Comparison of ENCODE assay signal across 12 mouse cellular contexts in genomic region chr3:107808013-107808750, GRCm38 (mm10). TPM values are rescaled to one million over a fixed set of nuclear protein-coding genes. Genes with fewer than 3 reads are reported as not detected.
A peak's percentile ranks its signal among the peaks of the same experiment; 100 is the strongest.
DNase-seq lines count a peak whose midpoint lies in the region; ATAC-seq and TF ChIP-seq lines count a peak whose summit lies in the region.
"Had no signal": no experiment of that assay in that cellular context is flagged by ENCODE, and none has a peak within 500 bp of the region (broad histone marks: within the 10 kb centered on the region; RNA-seq: fewer than 3 reads in every experiment).

No protein-coding gene starts in this region.

- no peak for TF ChIP-seq CTCF in left cerebral cortex, adult 2 months (IDR thresholded peaks at IDR 0.05)

- H3K4me1 ChIP-seq in forebrain, embryonic 14.5 days (ENCODE audit: control insufficient read depth, insufficient read depth, low read length): peaks cover 15% of the 10 kb centered on the region
- peaks cover 17% of the 10 kb centered on the region for H3K4me1 ChIP-seq in forebrain, embryonic 12.5 days
- H3K4me1 ChIP-seq in embryonic facial prominence, embryonic 15.5 days: peaks cover 23% of the 10 kb centered on the region

- peak; percentile 83 for DNase-seq in forebrain, embryonic 14.5 days (ENCODE audit: low spot score)
- no peak for DNase-seq in left cerebral cortex, adult 2 months (ENCODE audit: extremely low spot score in 1 of 2, low spot score in 2 of 2)
- DNase-seq in left cerebral cortex, adult 8-10 months (ENCODE audit: low spot score in 2 of 2): no peak
- DNase-seq in kidney, postnatal 14 days: peak; percentile 65
- no peak for DNase-seq in adipocyte (ENCODE audit: low spot score)
- DNase-seq in urinary bladder, adult 2 months (ENCODE audit: low spot score): no peak
- DNase-seq: adrenal gland, postnatal 14 days; cerebellum, adult 2 months; liver, embryonic 13.5 days had no signal

- H3K36me3 ChIP-seq in forebrain, embryonic 14.5 days (ENCODE audit: control insufficient read depth, insufficient read depth, low read length): no peaks in the 10 kb centered on the region
- no peaks in the 10 kb centered on the region for H3K36me3 ChIP-seq in forebrain, embryonic 12.5 days (replicated peaks)
- H3K36me3 ChIP-seq in embryonic facial prominence, embryonic 15.5 days: no peaks in the 10 kb centered on the region
- H3K36me3 ChIP-seq: hindbrain, embryonic 15.5 days; liver, embryonic 13.5 days had no signal

- ATAC-seq in forebrain, embryonic 14.5 days: peak; percentile 66
- ATAC-seq in forebrain, embryonic 12.5 days (ENCODE audit: low FRiP score): no peak
- no peak for ATAC-seq in embryonic facial prominence, embryonic 15.5 days (ENCODE audit: insufficient number of reproducible peaks, low FRiP score, low TSS enrichment, low read depth)

- H3K27ac ChIP-seq in forebrain, embryonic 14.5 days (ENCODE audit: low read depth, low read length): no peak overlapping the region
- H3K27ac ChIP-seq in forebrain, embryonic 12.5 days: no peak overlapping the region
- peak overlapping the region; percentile 51 for H3K27ac ChIP-seq in left cerebral cortex, adult 2 months
- peak overlapping the region; percentile 41; the same call in 1 of the 2 replicates for H3K27ac ChIP-seq in embryonic facial prominence, embryonic 15.5 days (replicated peaks)
- H3K27ac ChIP-seq: hindbrain, embryonic 15.5 days; liver, embryonic 13.5 days had no signal

- no peak overlapping the region for H3K9ac ChIP-seq in forebrain, embryonic 14.5 days (ENCODE audit: low read length)
- no peak overlapping the region for H3K9ac ChIP-seq in forebrain, embryonic 12.5 days
- no peak overlapping the region for H3K9ac ChIP-seq in embryonic facial prominence, embryonic 15.5 days
- H3K9ac ChIP-seq: hindbrain, embryonic 15.5 days; liver, embryonic 13.5 days had no signal

- no peaks in the 10 kb centered on the region for H3K27me3 ChIP-seq in forebrain, embryonic 14.5 days (replicated peaks; ENCODE audit: control insufficient read depth, insufficient read depth, low read length)
- H3K27me3 ChIP-seq in forebrain, embryonic 12.5 days: no peaks in the 10 kb centered on the region
- no peaks in the 10 kb centered on the region for H3K27me3 ChIP-seq in embryonic facial prominence, embryonic 15.5 days
- H3K27me3 ChIP-seq: hindbrain, embryonic 15.5 days; liver, embryonic 13.5 days had no signal

- WGBS in forebrain, embryonic 14.5 days: 26% methylated on average over 14 of the region's 14 CpGs
- WGBS in forebrain, embryonic 12.5 days: 48% methylated on average over 14 of the region's 14 CpGs
- 35% methylated on average over 14 of the region's 14 CpGs for WGBS in embryonic facial prominence, embryonic 15.5 days

- H3K4me3 ChIP-seq in forebrain, embryonic 14.5 days (ENCODE audit: low read depth, low read length): no peak overlapping the region
- no peak overlapping the region for H3K4me3 ChIP-seq in forebrain, embryonic 12.5 days (replicated peaks)
- H3K4me3 ChIP-seq in left cerebral cortex, adult 2 months: no peak overlapping the region; the same call in 1 of the 2 replicates
- no peak overlapping the region for H3K4me3 ChIP-seq in embryonic facial prominence, embryonic 15.5 days (replicated peaks)
- H3K4me3 ChIP-seq: hindbrain, embryonic 15.5 days; liver, embryonic 13.5 days had no signal

- H3K9me3 ChIP-seq in forebrain, embryonic 14.5 days (replicated peaks; ENCODE audit: control insufficient read depth, low read length): no peaks in the 10 kb centered on the region
- no peaks in the 10 kb centered on the region for H3K9me3 ChIP-seq in forebrain, embryonic 12.5 days
- H3K9me3 ChIP-seq in embryonic facial prominence, embryonic 15.5 days (replicated peaks): no peaks in the 10 kb centered on the region
- H3K9me3 ChIP-seq: hindbrain, embryonic 15.5 days; liver, embryonic 13.5 days had no signal

- peak overlapping the region; percentile 12; the same call in 1 of the 2 replicates for H3K4me2 ChIP-seq in forebrain, embryonic 14.5 days (ENCODE audit: low read length)
- no peak overlapping the region for H3K4me2 ChIP-seq in forebrain, embryonic 12.5 days
- H3K4me2 ChIP-seq in embryonic facial prominence, embryonic 15.5 days (replicated peaks): no peak overlapping the region; the same call in 1 of the 2 replicates
- H3K4me2 ChIP-seq: hindbrain, embryonic 15.5 days; liver, embryonic 13.5 days had no signal

- intact Hi-C loops in left cerebral cortex, adult 2 months (cut with DNase I): loop anchor here (5.0 kb wide), 1 partner anchor 51 kb away; no protein-coding TSS in a partner anchor

RNA-seq across cellular contexts. Expression of gene Csf1, which starts 47.9 kb away (rescaled TPM):
- polyA plus RNA-seq in forebrain, embryonic 14.5 days (2014; fragmentation: Nextera tagmentation; extraction: Ambion mirVana): 6.5 and 7.0 TPM in 2 replicates
- 6.1 and 8.3 TPM in 2 replicates for polyA plus RNA-seq in forebrain, embryonic 12.5 days (2016; fragmentation: Nextera tagmentation; extraction: Ambion mirVana)
- total RNA-seq in left cerebral cortex, adult 2 months (2021): 10 to 100 TPM; 12.6 to 13.2 TPM
- total RNA-seq in left cerebral cortex, adult 8-10 months (2022): 10 to 100 TPM; 18.6 to 34.2 (median 26.6) TPM
- polyA plus RNA-seq in embryonic facial prominence, embryonic 15.5 days (2015; fragmentation: Nextera tagmentation; extraction: Ambion mirVana): 18.0 and 18.5 TPM in 2 replicates
- polyA plus RNA-seq in urinary bladder, adult 2 months (2012; rRNA removed): 33.2 and 34.9 TPM in 2 replicates

Comparison
In these comparisons a context has a peak if more than half of its experiments do, and no peak if none do; other contexts are left out.
1. DNase-seq: peak in forebrain, embryonic 14.5 days (single experiment) and kidney, postnatal 14 days (single experiment); none in left cerebral cortex, adult 2 months (0 of 2), left cerebral cortex, adult 8-10 months (0 of 2), adipocyte (single experiment) and urinary bladder, adult 2 months (single experiment).
2. H3K27ac ChIP-seq: peak in left cerebral cortex, adult 2 months (single experiment) and embryonic facial prominence, embryonic 15.5 days (single experiment); none in forebrain, embryonic 14.5 days (single experiment) and forebrain, embryonic 12.5 days (single experiment).